Mouse (Mus musculus) T-helper 2 cell (primary cell): ENCODE measurements around the gene Rsph6a.

Experiments
- in situ Hi-C: fragments of 300-600 bp; cut with MboI, MseI; formaldehyde crosslinking; loops from one replicate; pipeline ENCODE4 v1.15.1; 2025; ENCODE audit warnings: high pct_unique_total_duplicates

The Rsph6a gene

GRCm38 (mm10) chr7:19054047-19054776 lies at the start of gene Rsph6a:
Gene Rsph6a, plus strand, starts transcription at chr7:19054690.
- in situ Hi-C loops, result no loop called here

GRCm38 (mm10) chr7:19005417-19006121 lies 48.9 kb upstream of the Rsph6a start:
- in situ Hi-C loops, result loop anchor here (25.0 kb wide), 1 partner anchor 932 kb away; no protein-coding TSS in a partner anchor

DNA sequence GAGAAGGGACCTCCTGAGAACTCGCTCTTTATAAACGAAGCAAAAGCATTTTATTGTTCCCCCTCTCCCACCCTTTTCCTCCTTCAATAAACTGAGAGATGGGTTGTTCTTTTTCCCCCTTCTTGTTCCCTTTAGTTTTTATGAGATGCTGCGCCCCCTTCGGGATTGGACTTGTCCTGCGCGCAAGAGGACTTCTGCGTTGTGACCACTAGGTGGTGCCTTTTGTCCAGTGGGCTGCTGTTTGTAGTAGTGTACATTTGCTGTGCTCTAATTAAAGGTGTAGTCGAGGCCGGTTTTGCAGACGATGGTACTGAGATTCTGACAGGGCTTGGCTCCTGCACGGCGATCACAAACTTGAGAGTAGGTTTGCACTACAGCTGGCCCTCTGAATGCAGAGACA lies 48.0 kb upstream of the Rsph6a start:
- in situ Hi-C loops, result loop anchor here (25.0 kb wide), 1 partner anchor 931 kb away; no protein-coding TSS in a partner anchor

DNA sequence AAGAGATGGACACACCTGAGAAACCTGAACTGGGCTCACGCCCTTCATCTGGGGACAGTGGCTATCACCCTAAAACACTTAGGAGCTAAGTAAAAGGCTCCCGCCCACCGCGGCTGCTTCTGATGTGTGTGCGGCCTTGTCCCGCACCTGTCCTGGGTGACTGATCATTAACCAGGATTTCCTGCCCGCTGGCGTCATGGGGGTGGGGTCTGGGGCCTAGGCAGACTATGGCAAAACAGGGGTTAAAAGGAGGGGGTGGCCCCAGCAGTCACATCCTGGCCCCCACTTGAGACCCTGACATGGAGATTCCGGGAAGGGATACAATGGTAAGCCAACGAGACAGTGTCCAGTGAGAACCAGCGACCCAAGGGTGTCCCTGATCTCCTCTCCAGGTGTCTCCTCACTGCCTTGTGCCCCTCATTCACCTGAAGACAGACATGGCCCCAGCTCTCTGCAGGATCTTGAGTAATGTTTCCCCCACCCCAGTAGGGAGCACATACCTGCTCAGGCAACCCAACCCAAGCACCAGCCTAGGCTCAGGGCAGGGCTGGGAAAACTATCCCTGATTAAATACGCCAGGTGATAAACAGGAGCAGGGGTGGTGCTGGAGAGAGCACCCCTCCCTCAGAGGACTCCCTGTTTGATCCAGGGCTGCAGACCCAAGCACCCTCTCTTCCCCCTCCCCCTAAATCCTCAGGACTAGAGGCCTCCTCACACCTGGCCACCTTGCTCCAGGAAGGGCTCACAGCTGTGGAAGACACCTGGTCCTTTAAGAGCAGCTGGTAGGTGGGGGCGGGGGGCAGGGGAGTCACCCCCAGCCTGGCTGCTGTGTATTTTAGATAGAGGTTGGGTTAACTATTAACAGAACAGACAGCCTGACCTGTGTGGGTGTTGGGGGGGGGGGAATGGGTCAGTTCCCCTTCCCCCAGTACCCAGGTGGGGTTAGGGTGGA lies 47.2 kb upstream of the Rsph6a start:
- in situ Hi-C loops, result loop anchor here (25.0 kb wide), 1 partner anchor 930 kb away; no protein-coding TSS in a partner anchor

DNA sequence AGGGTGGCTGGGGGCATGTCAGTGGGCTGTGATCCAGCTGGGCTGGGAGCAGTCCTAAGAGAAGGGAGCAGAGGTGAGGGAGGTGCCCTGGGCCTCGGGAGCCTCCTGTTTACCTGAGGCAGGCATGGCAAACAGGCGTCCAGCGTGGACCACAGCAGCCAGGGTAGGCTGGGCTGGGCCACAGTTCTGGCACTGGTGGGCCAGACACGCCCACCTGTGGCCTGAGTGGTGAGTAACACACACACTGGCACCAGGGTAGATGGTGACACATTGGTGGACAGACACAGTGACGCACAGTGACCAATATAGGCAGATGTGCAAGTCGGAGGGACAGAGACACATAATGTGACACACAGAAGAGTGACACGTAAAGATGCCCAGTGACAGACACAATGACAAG lies 43.9 kb upstream of the Rsph6a start:
- in situ Hi-C loops, result loop anchor here (25.0 kb wide), 1 partner anchor 927 kb away; no protein-coding TSS in a partner anchor

DNA sequence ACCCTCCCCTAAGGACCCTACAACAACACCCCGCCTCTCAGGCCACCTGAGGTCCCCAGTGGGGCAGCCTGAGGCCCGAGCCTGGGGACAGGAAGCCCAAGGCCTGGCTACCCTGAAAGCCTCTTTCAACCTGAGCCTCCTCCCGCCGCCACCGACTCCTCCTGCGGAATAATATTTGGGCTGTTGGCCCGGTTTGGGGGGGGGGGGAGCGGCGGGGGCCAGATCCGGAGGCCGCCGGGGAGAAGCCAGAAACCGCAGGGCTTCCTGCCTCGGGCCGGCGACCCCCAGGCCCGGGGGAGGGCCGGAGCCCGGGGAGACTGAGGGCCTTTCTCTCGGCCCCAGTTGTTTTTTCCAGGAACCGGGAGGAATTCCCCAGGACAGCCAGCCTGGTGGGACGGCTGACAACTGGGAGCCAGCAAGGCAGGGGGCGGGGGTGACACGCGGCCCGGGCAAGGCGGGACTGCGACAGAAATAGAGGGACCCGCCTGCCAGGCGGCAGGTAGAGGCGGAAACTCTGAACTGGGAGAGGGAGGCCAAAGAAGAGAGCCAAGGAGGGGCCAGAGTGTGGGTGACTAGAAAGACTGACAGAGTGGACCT lies 42.4 kb upstream of the Rsph6a start:
- in situ Hi-C loops, result loop anchor here (25.0 kb wide), 1 partner anchor 925 kb away; no protein-coding TSS in a partner anchor

DNA sequence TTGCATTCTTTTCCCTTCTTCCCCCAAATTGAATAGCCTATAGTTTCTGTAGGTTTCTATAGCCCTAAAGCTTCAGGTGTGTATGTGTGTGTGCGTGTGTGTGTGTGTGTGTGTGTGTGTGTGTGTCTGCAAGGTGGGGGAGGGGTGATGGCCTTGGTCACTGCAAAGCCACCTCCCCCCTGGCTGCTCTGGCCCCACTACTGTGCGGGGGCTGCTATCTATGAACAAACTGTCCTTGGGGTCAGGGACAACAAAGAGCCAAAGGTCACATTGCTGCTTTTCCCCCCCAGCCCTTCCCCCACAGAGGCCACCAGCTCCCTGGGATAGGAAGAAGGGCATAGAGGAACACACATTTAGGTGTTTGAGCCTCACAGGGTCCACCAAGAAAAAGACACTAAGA lies 41.6 kb upstream of the Rsph6a start:
- in situ Hi-C loops, result loop anchor here (25.0 kb wide), 1 partner anchor 924 kb away; no protein-coding TSS in a partner anchor

DNA sequence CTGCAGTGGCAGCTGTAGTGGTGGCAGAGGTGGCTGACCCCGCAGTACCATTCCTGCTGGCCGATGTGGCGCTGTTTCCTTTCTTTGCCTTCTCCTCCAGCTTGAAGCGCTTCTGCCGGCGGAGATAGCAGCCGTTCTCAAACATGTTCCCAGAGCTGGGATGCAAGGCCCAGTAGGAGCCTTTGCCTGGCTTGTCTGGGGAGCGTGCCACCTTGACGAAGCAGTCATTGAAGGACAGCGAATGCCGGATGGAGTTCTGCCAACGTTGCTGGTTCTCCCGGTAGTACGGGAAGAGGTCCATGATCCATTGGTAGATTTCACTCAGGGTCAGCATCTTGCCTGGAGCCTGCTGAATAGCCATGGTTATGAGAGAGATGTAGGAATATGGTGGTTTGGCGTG lies 40.0 kb upstream of the Rsph6a start:
- in situ Hi-C loops, result loop anchor here (25.0 kb wide), 1 partner anchor 923 kb away; no protein-coding TSS in a partner anchor

GRCm38 (mm10) chr7:19016042-19016441 lies 38.4 kb upstream of the Rsph6a start:
- in situ Hi-C loops, result loop anchor here (25.0 kb wide), 1 partner anchor 921 kb away; no protein-coding TSS in a partner anchor

GRCm38 (mm10) chr7:19017909-19018308 lies 36.6 kb upstream of the Rsph6a start:
- in situ Hi-C loops, result loop anchor here (25.0 kb wide), 1 partner anchor 919 kb away; no protein-coding TSS in a partner anchor

DNA sequence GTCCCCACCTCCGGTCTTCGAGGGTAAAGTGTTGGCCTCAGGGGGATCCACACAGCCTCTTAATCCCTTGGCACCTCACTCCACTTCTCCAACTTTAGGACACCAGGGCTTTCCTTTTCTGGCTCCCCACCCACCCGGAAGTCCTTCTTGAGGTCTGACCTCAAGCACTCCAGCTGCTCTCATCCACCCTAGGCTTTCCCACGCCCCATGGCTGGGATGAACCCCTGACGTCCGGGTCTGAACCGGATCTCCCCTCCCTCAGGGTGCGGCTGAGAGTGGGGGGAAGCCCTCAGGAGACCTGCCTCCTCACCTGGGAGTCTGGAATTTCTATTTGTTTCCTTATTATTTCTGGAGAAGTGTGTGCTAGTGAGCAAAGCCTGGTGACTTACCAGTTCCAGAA lies 33.4 kb upstream of the Rsph6a start:
- in situ Hi-C loops, result loop anchor here (25.0 kb wide), 1 partner anchor 916 kb away; no protein-coding TSS in a partner anchor

- in situ Hi-C loops, result loop anchor here (25.0 kb wide), 1 partner anchor 915 kb away; no protein-coding TSS in a partner anchor
Measured at GRCm38 (mm10) chr7:19022189-19022958, 32.1 kb upstream of the Rsph6a start.

DNA sequence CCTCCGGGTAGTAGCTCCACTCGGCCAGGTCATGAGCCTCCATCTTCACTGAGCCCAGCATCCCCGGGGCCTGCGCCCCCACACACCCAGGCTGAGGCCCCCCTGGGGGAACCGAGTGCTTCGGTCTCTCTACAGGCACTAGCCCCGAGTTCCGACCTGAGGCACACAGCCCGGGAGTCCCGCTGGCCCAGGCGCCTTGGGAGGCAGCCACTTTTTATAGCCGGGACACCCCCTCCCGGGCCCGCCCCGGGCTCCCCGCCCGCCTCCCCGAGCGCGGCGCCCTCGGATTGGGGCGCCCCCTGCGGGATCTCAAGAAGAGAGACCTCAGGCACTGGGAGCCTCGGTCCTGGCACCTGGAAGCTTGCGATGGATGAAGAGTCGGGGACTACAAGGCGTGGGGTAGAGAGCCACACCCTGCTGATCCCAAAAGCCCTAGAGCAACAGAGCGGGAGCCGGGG lies 31.1 kb upstream of the Rsph6a start, which contains the start of gene Foxa3:
Gene Foxa3, minus strand, starts transcription at position 182 of the 458 bp plus-strand sequence.
- in situ Hi-C loops, result loop anchor here (25.0 kb wide), 1 partner anchor 914 kb away; no protein-coding TSS in a partner anchor

GRCm38 (mm10) chr7:19024096-19024506 lies 30.4 kb upstream of the Rsph6a start, which contains the start of gene Sympk:
Gene Sympk, plus strand, starts transcription at chr7:19024377.
- in situ Hi-C loops, result loop anchor here (25.0 kb wide), 1 partner anchor 913 kb away; no protein-coding TSS in a partner anchor

DNA sequence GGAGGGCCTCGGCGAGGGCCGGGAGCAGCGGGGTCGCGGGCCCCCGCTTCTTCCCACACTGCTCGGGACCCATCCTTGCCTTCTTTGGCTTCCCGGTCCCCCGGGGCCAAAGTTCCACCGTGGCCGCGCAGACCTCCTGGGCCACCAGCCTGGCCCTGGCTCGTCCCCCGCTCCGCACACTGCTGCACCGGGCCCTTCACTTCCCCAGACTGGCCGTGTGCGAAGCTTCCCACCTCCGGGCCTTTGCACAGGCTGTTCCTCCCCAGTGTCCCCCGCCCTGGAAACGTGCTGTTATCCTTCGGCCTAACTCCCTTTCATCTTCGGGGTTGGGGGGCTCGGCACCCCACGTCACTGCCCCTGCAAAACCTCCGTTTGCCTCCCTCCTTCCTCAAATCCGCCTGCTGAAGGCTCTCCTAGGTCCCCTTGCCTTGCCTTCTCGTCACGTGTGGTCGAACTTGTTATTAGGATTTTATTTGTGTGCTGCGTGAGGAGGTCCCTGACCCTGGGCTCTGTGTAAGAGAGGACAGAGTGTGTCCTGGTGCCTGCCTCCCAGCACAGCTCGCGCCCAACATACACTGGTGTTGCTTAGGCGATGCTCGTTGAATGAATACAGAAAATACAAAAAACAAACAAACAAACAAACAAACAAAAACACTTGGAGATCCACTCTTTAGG lies 29.8 kb upstream of the Rsph6a start:
- in situ Hi-C loops, result loop anchor here (25.0 kb wide), 1 partner anchor 913 kb away; no protein-coding TSS in a partner anchor

DNA sequence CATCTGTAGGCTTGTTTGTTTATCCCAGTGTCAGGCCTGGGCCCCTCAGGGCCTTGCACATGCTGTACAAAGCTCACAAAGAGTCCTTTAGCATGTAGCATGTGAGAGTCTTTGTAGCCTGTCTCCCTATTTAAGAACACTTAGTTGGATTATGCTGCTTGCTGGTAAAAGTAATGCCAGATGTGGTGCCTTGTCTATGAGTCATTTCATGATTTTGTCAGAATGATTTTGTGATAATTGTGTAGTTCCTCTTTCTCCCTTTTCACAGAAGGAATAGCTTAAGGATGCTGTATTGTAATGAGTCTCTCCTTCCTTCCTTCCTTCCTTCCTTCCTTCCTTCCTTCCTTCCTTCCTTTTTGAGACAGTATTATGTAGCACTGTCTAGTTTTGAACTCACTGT lies 26.4 kb upstream of the Rsph6a start:
- in situ Hi-C loops, result no loop called here

- in situ Hi-C loops, result no loop called here
Measured at GRCm38 (mm10) chr7:19029084-19029653, 25.3 kb upstream of the Rsph6a start.

- in situ Hi-C loops, result no loop called here
Measured at GRCm38 (mm10) chr7:19031641-19032040, 22.8 kb upstream of the Rsph6a start.
